Mouse (Mus musculus) MEL (cell line): ENCODE results near the gene Pik3r1.

Source experiments
- CTCF ChIP-seq, 3 experiments: IDR thresholded peaks in 2 of 3; conservative IDR thresholded peaks in 1 of 3; 2 replicates each; pipeline ENCODE4 v1.5.1; 2011 to 2012; ENCODE audit warnings: low read length in 3 of 3, low read depth in 2 of 3, mild to moderate bottlenecking in 2 of 3, improper control_type of control experiment in 1 of 3, inconsistent platforms in 1 of 3, mixed read lengths in 1 of 3, moderate library complexity in 1 of 3; ENCODE audit not compliant: control insufficient read depth in 1 of 3, insufficient read depth in 1 of 3, poor library complexity in 1 of 3, severe bottlenecking in 1 of 3
- MEF2A ChIP-seq: IDR thresholded peaks from 2 replicates; pipeline ENCODE4 v1.6.1; 2014; ENCODE audit warnings: low read depth, mild to moderate bottlenecking, inconsistent platforms, low read length, improper control_type of control experiment; ENCODE audit not compliant: poor library complexity, insufficient replicate concordance, severe bottlenecking; ENCODE audit errors: extremely low read depth
- NRF1 ChIP-seq: IDR thresholded peaks from 2 replicates; pipeline ENCODE4 v1.6.1; 2014; ENCODE audit warnings: low read depth, mild to moderate bottlenecking, inconsistent platforms, low read length, improper control_type of control experiment, moderate library complexity; ENCODE audit not compliant: poor library complexity, insufficient read depth, severe bottlenecking

- no peak for TF ChIP-seq NRF1
- TF ChIP-seq CTCF (IDR thresholded peaks at IDR 0.05 in 2 of 3, conservative IDR thresholded peaks at IDR 0.05 in 1 of 3; ENCODE audit: control insufficient read depth in 1 of 3, insufficient read depth in 1 of 3, low read depth in 2 of 3, low read length in 3 of 3, poor library complexity in 1 of 3, severe bottlenecking in 1 of 3): no peak
- TF ChIP-seq MEF2A: no peak
Measured at GRCm38 (mm10) chr13:101764111-101764510, 3.9 kb downstream of the Pik3r1 start.
